Mouse (Mus musculus) urinary bladder, postnatal 36 days (tissue): ENCODE measurements at regions not wholly inside any gene's neighbourhood (a gene's known extent, or its start where the extent isn't known, plus 50 kb on each side); places are given as distances from the start of the nearest gene placed in this dataset.

Experiments used
- DNase-seq, 2 experiments: peaks; one replicate each; pipeline ENCODE4 v3.0.0; 2022; ENCODE audit warnings: low spot score in 2 of 2, mixed read lengths in 1 of 2

DNA sequence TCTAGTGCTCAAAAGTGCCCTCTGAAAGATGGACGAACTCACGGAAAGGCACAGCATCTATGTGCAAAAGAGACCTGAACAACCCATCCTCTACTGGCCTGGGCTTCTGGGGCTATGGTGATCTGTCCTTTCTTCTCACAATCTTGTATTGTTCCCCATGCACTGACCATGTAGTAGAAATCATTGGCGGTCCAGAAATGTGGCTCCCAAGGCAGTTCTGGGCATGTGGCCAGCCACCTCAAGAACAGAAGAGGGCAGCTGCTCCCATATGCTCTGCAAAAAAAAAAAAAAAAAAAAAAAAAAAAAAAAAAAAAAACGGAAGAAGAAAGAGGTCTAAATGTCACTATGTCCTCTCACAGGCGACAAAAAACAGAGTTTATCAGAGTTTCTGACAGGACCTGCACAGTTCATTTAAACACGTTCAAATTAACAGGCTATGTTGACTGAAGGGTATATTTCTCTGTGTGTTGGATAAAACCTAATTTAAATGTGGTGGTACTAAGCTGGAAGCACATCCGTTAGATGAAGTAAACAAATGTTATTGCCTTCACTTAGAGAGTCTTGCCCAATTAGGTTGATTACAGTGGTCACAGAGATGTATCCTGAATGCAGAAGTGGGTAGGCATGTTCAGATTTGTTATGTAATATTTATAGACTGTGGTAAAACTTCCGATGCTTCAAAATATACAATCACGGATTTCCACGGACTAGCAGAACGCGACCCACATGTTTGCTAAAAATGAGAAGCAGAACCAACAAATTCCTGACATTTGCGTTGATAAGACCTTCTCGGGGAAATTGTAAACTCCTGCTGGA, 470.9 kb downstream of the Epha4 start:
- DNase-seq, result no peak

GRCm38 (mm10) chr1:77048720-77049406, 466.0 kb downstream of the Epha4 start:
- DNase-seq, result no peak

- no peak for DNase-seq
These were observed 463.6 kb downstream of the Epha4 start for GRCm38 (mm10) chr1:77051239-77051638.

DNA sequence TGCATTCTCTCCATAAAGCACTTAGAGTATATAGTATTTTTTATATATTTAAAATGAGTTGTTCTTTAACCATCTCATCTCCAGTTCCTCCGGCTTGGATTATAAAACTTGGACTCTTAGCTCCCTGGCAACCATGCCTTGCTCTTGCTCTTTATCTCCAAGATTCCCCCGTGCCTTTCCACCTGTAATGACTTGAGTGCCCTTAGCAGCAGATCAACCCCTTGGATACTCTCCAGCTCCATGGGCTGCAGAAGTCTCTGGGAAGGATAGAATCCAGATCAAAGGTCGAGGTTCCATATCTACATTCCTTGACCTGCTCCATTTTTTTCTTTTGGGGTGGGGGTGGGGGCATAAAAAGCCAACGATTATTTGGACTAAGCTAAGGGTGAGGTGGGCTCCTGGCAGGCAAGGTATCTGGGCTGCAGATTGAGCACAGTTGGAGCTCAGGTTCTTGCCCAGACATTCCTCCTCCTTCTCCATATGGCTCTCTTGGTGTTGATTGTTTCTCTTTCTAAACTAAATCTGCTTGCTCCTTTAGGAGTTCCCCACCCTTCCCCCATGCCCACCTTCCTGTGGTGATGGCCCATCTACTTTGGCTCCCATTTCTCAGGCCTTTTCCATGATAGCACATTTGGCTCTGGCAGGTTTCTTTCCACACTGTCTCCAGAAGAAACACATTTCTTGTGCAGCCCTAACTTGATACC, 460.9 kb downstream of the Epha4 start:
- DNase-seq, result no peak

- no peak for DNase-seq
These were observed 452.4 kb downstream of the Epha4 start for GRCm38 (mm10) chr1:77062468-77062867.

GRCm38 (mm10) chr1:77073071-77073470, 441.8 kb downstream of the Epha4 start:
- no peak for DNase-seq

- no peak for DNase-seq
These were observed 439.7 kb downstream of the Epha4 start for GRCm38 (mm10) chr1:77074926-77075885.

DNA sequence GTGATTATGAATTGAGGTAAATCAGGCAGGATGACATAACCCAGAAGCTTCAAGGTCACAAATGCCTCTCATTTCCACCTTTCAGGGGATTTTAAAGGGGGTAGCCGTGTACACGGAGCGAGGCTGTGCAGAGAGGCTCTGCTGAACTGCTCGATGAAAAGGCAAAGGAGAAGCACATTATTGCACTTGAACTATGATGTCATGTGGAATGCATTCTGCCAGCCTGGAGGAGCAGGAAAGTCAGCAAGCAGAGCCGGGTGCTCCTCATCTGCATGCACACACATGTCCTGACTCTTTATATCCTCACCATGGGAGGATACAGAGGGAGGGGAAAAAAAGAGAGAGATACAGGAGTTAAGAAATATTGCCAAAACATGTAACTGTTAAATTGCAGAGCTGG, 434.1 kb downstream of the Epha4 start:
- no peak for DNase-seq

DNA sequence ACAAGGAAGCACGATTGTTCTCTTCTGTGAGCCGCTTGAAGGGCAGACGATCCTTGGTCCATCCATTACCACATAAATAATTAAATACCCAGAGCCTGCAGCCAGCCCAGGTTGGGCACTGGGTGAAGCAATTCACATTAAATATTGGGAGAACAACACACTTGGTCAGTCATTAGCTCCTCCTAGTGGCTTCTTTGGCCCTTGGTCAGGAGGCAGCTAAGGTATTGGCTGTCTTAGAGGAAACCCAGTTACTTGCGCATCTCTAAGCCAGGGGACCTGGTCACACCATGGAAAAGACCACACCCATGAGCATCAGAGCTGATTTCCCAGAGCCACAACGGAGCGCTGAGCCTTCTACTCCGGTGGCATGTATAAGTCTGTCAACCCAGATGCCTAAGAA, 433.2 kb downstream of the Epha4 start:
- DNase-seq, result peak; percentile 24 to 30

GRCm38 (mm10) chr1:77082410-77082809, 432.5 kb downstream of the Epha4 start:
- DNase-seq, result no peak

- no peak for DNase-seq
These were observed 421.3 kb downstream of the Epha4 start for GRCm38 (mm10) chr1:77093551-77093950.

GRCm38 (mm10) chr1:77101726-77102272, 413.1 kb downstream of the Epha4 start:
- no peak for DNase-seq

DNA sequence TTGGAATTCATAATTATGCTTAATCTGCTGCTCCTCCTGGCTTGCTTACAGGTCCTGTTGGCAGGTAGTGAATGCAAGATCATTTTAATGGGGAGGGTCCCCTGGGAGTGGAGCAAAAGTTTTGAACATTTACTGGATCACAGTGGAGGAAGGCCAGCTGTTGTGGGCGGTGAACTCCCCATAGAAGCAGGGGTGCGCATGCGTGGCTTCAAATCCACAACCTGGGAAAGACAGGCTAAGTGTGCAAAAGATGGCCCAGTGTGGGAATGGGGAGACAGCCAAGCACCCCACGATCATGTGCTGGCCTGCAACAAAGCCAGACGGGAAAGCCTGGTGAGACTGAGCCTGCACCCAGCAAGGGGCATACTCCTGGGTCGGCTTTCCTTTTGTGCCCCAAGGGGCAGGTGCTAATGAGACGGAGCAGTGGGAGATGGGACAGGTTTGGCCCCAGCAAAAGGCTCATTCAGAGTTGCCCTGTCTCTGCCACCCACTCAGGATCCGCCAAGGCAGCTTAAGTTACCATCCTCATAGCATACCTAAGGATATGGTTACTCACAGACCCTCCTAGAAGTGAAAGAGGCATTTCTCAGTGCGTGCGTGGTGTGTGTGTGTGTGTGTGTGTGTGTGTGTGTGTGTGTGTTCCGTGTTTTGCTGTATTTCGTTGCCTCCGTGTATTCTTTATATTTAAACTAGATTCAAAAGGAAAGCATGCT, 412.3 kb downstream of the Epha4 start:
- peak; percentile 14 to 47 for DNase-seq

GRCm38 (mm10) chr1:77109861-77110785, 404.8 kb downstream of the Epha4 start:
- no peak for DNase-seq

- no peak for DNase-seq
These were observed 386.5 kb downstream of the Epha4 start for GRCm38 (mm10) chr1:77128411-77128810.

DNA sequence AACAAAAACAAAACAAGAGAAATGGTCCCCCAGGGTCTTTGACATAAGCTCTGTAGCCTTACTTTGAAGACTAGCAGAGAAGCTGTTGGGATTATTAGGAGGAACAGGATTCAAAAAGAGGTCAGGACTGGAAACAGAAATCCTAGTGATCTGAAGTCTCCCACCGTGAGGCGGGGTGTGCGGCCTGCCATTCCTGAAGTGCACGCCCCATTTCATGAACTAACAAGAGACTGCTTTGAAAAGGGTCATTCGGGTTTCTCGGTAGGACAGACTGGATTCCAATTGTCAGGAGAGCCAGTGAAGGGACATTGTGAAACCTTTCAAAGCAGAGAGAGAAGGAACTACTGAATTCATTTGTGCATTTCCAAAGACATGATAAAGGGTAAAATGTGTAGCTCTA, 377.2 kb downstream of the Epha4 start:
- no peak for DNase-seq

DNA sequence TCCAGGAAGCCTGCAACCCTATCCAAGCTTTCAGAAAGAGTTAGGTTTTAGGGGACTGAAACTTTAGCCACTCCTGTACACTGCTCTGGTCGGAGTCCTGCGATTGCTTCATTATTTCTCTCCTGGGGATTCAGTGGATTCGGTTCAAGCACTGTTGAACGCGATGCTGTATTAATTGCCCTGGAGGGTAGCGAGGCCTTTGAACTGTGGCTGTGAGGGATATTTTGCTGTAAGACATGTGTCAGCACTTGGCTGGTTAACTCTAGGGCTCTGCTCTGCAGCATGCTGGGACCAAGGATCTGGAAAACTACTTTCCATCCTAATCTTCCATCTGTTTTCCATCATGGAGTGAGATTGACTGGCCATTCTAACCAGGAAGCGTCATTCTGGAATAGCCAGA, 374.0 kb downstream of the Epha4 start:
- peak in 1 of 2 experiments; percentile 20 for DNase-seq

DNA sequence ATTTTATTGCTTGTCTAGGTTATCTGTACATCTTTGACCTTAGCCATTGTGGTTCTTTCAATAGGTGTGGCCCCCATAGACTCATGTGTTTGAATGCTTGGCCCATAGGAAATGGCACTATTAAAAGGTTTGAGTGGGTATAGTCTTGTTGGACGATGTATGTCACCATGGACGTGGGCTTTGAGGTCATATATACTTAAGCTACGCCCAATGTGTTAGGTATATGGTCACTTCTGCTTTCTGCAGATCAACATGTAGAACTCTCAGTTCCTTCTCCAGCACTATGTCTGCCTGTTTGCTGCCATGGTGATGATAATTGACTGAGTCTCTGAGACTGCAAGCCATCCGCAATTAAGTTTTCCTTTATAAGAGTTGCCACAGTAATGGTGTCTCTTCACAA, 366.8 kb downstream of the Epha4 start:
- no peak for DNase-seq

DNA sequence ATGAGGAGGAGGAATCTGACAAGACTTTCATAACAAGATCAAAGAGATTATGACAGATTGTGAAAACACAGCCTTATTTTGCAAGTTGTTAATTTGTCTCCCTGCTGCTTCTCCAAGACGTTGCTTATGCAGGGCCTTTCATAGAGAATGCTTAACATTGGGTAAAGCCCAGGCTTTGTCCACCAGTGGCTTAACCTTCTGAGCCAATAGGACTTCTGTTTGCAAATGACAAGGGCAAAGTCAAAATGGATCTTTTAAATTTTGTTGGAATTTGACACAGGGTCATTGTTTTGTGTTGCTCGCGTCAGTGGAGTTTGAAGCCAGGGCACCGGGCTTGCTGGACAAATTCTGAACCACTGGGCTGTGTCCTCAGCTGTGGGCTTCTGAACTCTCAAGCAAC, 346.6 kb downstream of the Epha4 start:
- no peak for DNase-seq
